Mouse (Mus musculus): Measurements from ENCODE around the gene Flcn.

DNA sequence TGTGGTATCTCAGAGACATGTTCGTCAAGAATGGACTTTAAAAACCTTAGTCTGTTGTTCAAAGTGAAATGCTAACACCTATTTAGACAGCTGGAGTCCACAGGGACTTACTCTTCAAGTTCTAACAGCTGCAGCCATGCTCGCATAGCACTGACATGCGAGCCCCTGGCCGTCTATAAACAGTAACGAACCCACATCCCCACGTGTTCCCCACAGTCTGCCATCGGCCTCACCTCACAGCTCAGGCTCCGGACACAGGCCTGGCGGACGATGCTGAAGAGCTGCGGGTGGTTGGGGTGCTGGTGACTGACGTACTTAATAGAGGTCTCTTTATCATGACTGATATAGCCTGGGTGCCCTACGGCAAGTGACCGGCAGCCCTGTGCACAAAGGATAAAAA, 6.3 kb downstream of the Flcn start:
- TF ChIP-seq CTCF (IDR thresholded peaks at IDR 0.05; ENCODE audit: low read depth, low read length) (no peak), GATA1 (IDR thresholded peaks at IDR 0.05; ENCODE audit: borderline replicate concordance, low read length) (no peak), TAL1 (conservative IDR thresholded peaks at IDR 0.05; ENCODE audit: low read depth, low read length) (no peak), GATA2 (IDR thresholded peaks at IDR 0.05; ENCODE audit: borderline replicate concordance, low read depth, low read length) (no peak), POLR2AphosphoS5 (IDR thresholded peaks at IDR 0.05; ENCODE audit: insufficient replicate concordance, low read depth, low read length) (no peak)

All from G1E (cell line).